Mouse (Mus musculus): Measurements from ENCODE around the gene Spaca4.

- TF ChIP-seq POLR2A (IDR thresholded peaks at IDR 0.05; ENCODE audit: insufficient read length, low read depth) (no peak), POLR2AphosphoS2 (IDR thresholded peaks at IDR 0.05; ENCODE audit: insufficient read length, low read depth) (peak; percentile 84), TCF3 (IDR thresholded peaks at IDR 0.05; ENCODE audit: insufficient read length, low read depth) (no peak), TCF12 (IDR thresholded peaks at IDR 0.05; ENCODE audit: insufficient read depth, poor library complexity, severe bottlenecking) (no peak), CEBPB (IDR thresholded peaks at IDR 0.05; ENCODE audit: insufficient read depth, poor library complexity, severe bottlenecking) (no peak), USF1 (IDR thresholded peaks at IDR 0.05; ENCODE audit: low read depth) (no peak), MYOD1 (IDR thresholded peaks at IDR 0.05; ENCODE audit: control insufficient read depth in 1 of 3, insufficient read length in 2 of 3, low read depth in 2 of 3) (no peak), MAX (IDR thresholded peaks at IDR 0.05; ENCODE audit: low read depth) (no peak)
Measured at GRCm38 (mm10) chr7:45708221-45708761, 17.3 kb downstream of the Spaca4 start.

Measured in myocyte (in vitro differentiated cells).